Mouse (Mus musculus): ENCODE data around the gene Ctsl.

GRCm38 (mm10) chr13:64367615-64368014, 3.1 kb downstream of the Ctsl start:
- TF ChIP-seq POLR2A (IDR thresholded peaks at IDR 0.05; ENCODE audit: borderline replicate concordance, insufficient read depth, low read length) (no peak), CTCF (IDR thresholded peaks at IDR 0.05; ENCODE audit: borderline replicate concordance, insufficient read depth, low read depth, low read length) (no peak)

Data from cerebellum, adult 2 months (tissue).